Mouse (Mus musculus) 3134 (cell line): Measurements from ENCODE around the gene Card6.
"Not testable (repeated sequence)": the region's sequence is repeated elsewhere in the genome, so short reads cannot be mapped to it uniquely, and the experiment has no call there.

ENCODE experiments used
- DNase-seq: peaks from one replicate; pipeline ENCODE4 v3.0.0-alpha.2; 2011; ENCODE audit warnings: low spot score; ENCODE audit not compliant: insufficient read length; ENCODE audit errors: extremely low read depth

Gene Card6

GRCm38 (mm10) chr15:5130887-5131668, 22.7 kb upstream of the Card6 start:
- DNase-seq = not testable (repeated sequence)

- no peak for DNase-seq
Observed at GRCm38 (mm10) chr15:5129111-5129805, 20.9 kb upstream of the Card6 start.

- DNase-seq = no peak
Observed at GRCm38 (mm10) chr15:5128176-5128940, 20.0 kb upstream of the Card6 start.

- DNase-seq = no peak
Observed at GRCm38 (mm10) chr15:5127487-5127886, 19.1 kb upstream of the Card6 start.

GRCm38 (mm10) chr15:5126456-5126855, 18.1 kb upstream of the Card6 start:
- peak; percentile 64 for DNase-seq

GRCm38 (mm10) chr15:5121535-5122313, 13.4 kb upstream of the Card6 start:
- no peak for DNase-seq

GRCm38 (mm10) chr15:5119707-5120106, 11.4 kb upstream of the Card6 start:
- no peak for DNase-seq

- no peak for DNase-seq
Observed at GRCm38 (mm10) chr15:5119192-5119591, 10.9 kb upstream of the Card6 start.

GRCm38 (mm10) chr15:5118626-5119025, 10.3 kb upstream of the Card6 start:
- DNase-seq = no peak

GRCm38 (mm10) chr15:5117031-5117601, 8.8 kb upstream of the Card6 start:
- DNase-seq = no peak

- peak; percentile 100 for DNase-seq
Observed at GRCm38 (mm10) chr15:5116270-5117030, 8.1 kb upstream of the Card6 start, which contains the start of gene Rpl37. Gene Rpl37 (plus strand): TSS chr15:5116645.

GRCm38 (mm10) chr15:5115173-5115572, 6.8 kb upstream of the Card6 start:
- no peak for DNase-seq

GRCm38 (mm10) chr15:5112651-5113050, 4.3 kb upstream of the Card6 start:
- no peak for DNase-seq

GRCm38 (mm10) chr15:5108655-5109040, 309 bp upstream of the Card6 start:
- DNase-seq = no peak

- no peak for DNase-seq
Observed at GRCm38 (mm10) chr15:5106293-5106692, 2.0 kb downstream of the Card6 start.

- DNase-seq = no peak
Observed at GRCm38 (mm10) chr15:5105891-5106290, 2.4 kb downstream of the Card6 start.

- no peak for DNase-seq
Observed at GRCm38 (mm10) chr15:5102312-5102711, 6.0 kb downstream of the Card6 start.

GRCm38 (mm10) chr15:5097376-5097775, 11.0 kb downstream of the Card6 start:
- DNase-seq = no peak

GRCm38 (mm10) chr15:5095534-5096301, 12.6 kb downstream of the Card6 start:
- DNase-seq = no peak
